Mouse (Mus musculus): Measurements from ENCODE around the gene Tmem120a. TPM values are rescaled to one million over a fixed set of nuclear protein-coding genes. Genes with fewer than 3 reads are reported as not detected.

Gene Tmem120a
- 16.5 to 34.4 TPM (median 19.1 TPM) in 3 replicates for total RNA-seq (2017)

GRCm38 (mm10) chr5:135743741-135744609 is at the start of gene Tmem120a:
Tmem120a (minus strand) TSS chr5:135744448.
- ATAC-seq (replicated peaks; ENCODE audit: insufficient number of reproducible peaks, low FRiP score, low TSS enrichment, poor library complexity, severe bottlenecking): peak; percentile 97

- no peak for ATAC-seq (replicated peaks; ENCODE audit: insufficient number of reproducible peaks, low FRiP score, low TSS enrichment, poor library complexity, severe bottlenecking)
Measured at GRCm38 (mm10) chr5:135782901-135783300, 38.7 kb upstream of the Tmem120a start.

- ATAC-seq (replicated peaks; ENCODE audit: insufficient number of reproducible peaks, low FRiP score, low TSS enrichment, poor library complexity, severe bottlenecking): no peak
Measured at GRCm38 (mm10) chr5:135780331-135780730, 36.1 kb upstream of the Tmem120a start.

GRCm38 (mm10) chr5:135778471-135779445 is 34.5 kb upstream of the Tmem120a start, which contains the start of gene Mdh2:
Mdh2 (plus strand) TSS chr5:135778480.
- peak; percentile 94 for ATAC-seq (replicated peaks; ENCODE audit: insufficient number of reproducible peaks, low FRiP score, low TSS enrichment, poor library complexity, severe bottlenecking)

GRCm38 (mm10) chr5:135777796-135778470 is 33.7 kb upstream of the Tmem120a start, which contains the start of gene Styxl1:
Styxl1 (minus strand) TSS chr5:135778385.
- ATAC-seq (replicated peaks; ENCODE audit: insufficient number of reproducible peaks, low FRiP score, low TSS enrichment, poor library complexity, severe bottlenecking): no peak

- ATAC-seq (replicated peaks; ENCODE audit: insufficient number of reproducible peaks, low FRiP score, low TSS enrichment, poor library complexity, severe bottlenecking): no peak
Measured at GRCm38 (mm10) chr5:135776546-135776945, 32.3 kb upstream of the Tmem120a start.

GRCm38 (mm10) chr5:135772519-135772918 is 28.3 kb upstream of the Tmem120a start:
- ATAC-seq (replicated peaks; ENCODE audit: insufficient number of reproducible peaks, low FRiP score, low TSS enrichment, poor library complexity, severe bottlenecking): peak; percentile 49; the same call in 1 of the 2 replicates

GRCm38 (mm10) chr5:135764971-135765370 is 20.7 kb upstream of the Tmem120a start:
- no peak for ATAC-seq (replicated peaks; ENCODE audit: insufficient number of reproducible peaks, low FRiP score, low TSS enrichment, poor library complexity, severe bottlenecking)

GRCm38 (mm10) chr5:135763526-135763925 is 19.3 kb upstream of the Tmem120a start:
- ATAC-seq (replicated peaks; ENCODE audit: insufficient number of reproducible peaks, low FRiP score, low TSS enrichment, poor library complexity, severe bottlenecking): peak; percentile 72; the same call in 1 of the 2 replicates

GRCm38 (mm10) chr5:135761881-135762280 is 17.6 kb upstream of the Tmem120a start:
- ATAC-seq (replicated peaks; ENCODE audit: insufficient number of reproducible peaks, low FRiP score, low TSS enrichment, poor library complexity, severe bottlenecking): no peak

- ATAC-seq (replicated peaks; ENCODE audit: insufficient number of reproducible peaks, low FRiP score, low TSS enrichment, poor library complexity, severe bottlenecking): no peak
Measured at GRCm38 (mm10) chr5:135751595-135751994, 7.3 kb upstream of the Tmem120a start.

- ATAC-seq (replicated peaks; ENCODE audit: insufficient number of reproducible peaks, low FRiP score, low TSS enrichment, poor library complexity, severe bottlenecking): no peak
Measured at GRCm38 (mm10) chr5:135751041-135751440, 6.8 kb upstream of the Tmem120a start.

- ATAC-seq (replicated peaks; ENCODE audit: insufficient number of reproducible peaks, low FRiP score, low TSS enrichment, poor library complexity, severe bottlenecking): no peak
Measured at GRCm38 (mm10) chr5:135744742-135745141, 494 bp upstream of the Tmem120a start.

- ATAC-seq (replicated peaks; ENCODE audit: insufficient number of reproducible peaks, low FRiP score, low TSS enrichment, poor library complexity, severe bottlenecking): no peak
Measured at GRCm38 (mm10) chr5:135742941-135743740, 1.1 kb downstream of the Tmem120a start.

GRCm38 (mm10) chr5:135742156-135742555 is 2.1 kb downstream of the Tmem120a start:
- ATAC-seq (replicated peaks; ENCODE audit: insufficient number of reproducible peaks, low FRiP score, low TSS enrichment, poor library complexity, severe bottlenecking): no peak

- no peak for ATAC-seq (replicated peaks; ENCODE audit: insufficient number of reproducible peaks, low FRiP score, low TSS enrichment, poor library complexity, severe bottlenecking)
Measured at GRCm38 (mm10) chr5:135738266-135738665, 6.0 kb downstream of the Tmem120a start.

GRCm38 (mm10) chr5:135737154-135737553 is 7.1 kb downstream of the Tmem120a start:
- ATAC-seq (replicated peaks; ENCODE audit: insufficient number of reproducible peaks, low FRiP score, low TSS enrichment, poor library complexity, severe bottlenecking): peak; percentile 25; the same call in 1 of the 2 replicates

GRCm38 (mm10) chr5:135736544-135736943 is 7.7 kb downstream of the Tmem120a start:
- no peak for ATAC-seq (replicated peaks; ENCODE audit: insufficient number of reproducible peaks, low FRiP score, low TSS enrichment, poor library complexity, severe bottlenecking)

All from monocyte, adult 5-6 weeks (primary cell).